Mouse (Mus musculus) hindbrain, embryonic 16.5 days (tissue): ENCODE measurements around the gene Wdfy4. TPM values are rescaled to one million over a fixed set of nuclear protein-coding genes. Genes with fewer than 3 reads are reported as not detected.

ENCODE experiments used
- ATAC-seq: fragments of 200-750 bp; cut with Nextera tagmentation; 2 replicates; pipeline ENCODE4 v1.8.0; 2017; ENCODE audit warnings: moderate TSS enrichment, moderate library complexity
- H3K27ac ChIP-seq: fragments of 300-500 bp; sonication (generic); 2 replicates; pipeline ENCODE4 v1.5.1; 2014; ENCODE audit warnings: low read depth, mild to moderate bottlenecking, control low read depth, low read length, moderate library complexity
- H3K27me3 ChIP-seq: fragments of 300-500 bp; sonication (generic); replicated peaks from 2 replicates; pipeline ENCODE4 v1.6.1; 2014; ENCODE audit warnings: low read length; ENCODE audit not compliant: control insufficient read depth, insufficient read depth
- H3K36me3 ChIP-seq: fragments of 300-500 bp; sonication (generic); 2 replicates; pipeline ENCODE4 v1.6.1; 2014; ENCODE audit warnings: mild to moderate bottlenecking, low read length, moderate library complexity, mixed read lengths; ENCODE audit not compliant: control insufficient read depth, insufficient read depth
- H3K4me1 ChIP-seq: fragments of 300-500 bp; sonication (generic); 2 replicates; pipeline ENCODE4 v1.6.1; 2014; ENCODE audit warnings: low read depth, low read length; ENCODE audit not compliant: control insufficient read depth, insufficient read depth
- H3K4me2 ChIP-seq: fragments of 300-500 bp; sonication (generic); 2 replicates; pipeline ENCODE4 v1.6.1; 2014; ENCODE audit warnings: mild to moderate bottlenecking, low read length, control low read depth, moderate library complexity
- H3K4me3 ChIP-seq: fragments of 300-500 bp; sonication (generic); 2 replicates; pipeline ENCODE4 v1.5.1; 2014; ENCODE audit warnings: mild to moderate bottlenecking, low read length, control low read depth, moderate library complexity
- H3K9ac ChIP-seq: fragments of 300-500 bp; sonication (generic); 2 replicates; pipeline ENCODE4 v1.6.1; 2014; ENCODE audit warnings: low read depth, mild to moderate bottlenecking, control low read depth, low read length, moderate library complexity
- H3K9me3 ChIP-seq: fragments of 300-500 bp; sonication (generic); 2 replicates; pipeline ENCODE4 v1.6.1; 2014; ENCODE audit warnings: mild to moderate bottlenecking, low read length, moderate library complexity; ENCODE audit not compliant: control insufficient read depth
- WGBS: fragments of 180-500 bp; shearing (Covaris S2); extraction: QIAGEN DNeasy Blood & Tissue Kit; methylation state at CpG from one replicate; pipeline ENCODE4 v1.1.7; 2014; 5-methylcytosine and 5-hydroxymethylcytosine counted together
- polyA plus RNA-seq: library from polyadenylated mRNA; unstranded; fragments of >200 nt; fragmentation: Nextera tagmentation; extraction: Ambion mirVana; gene quantifications from 2 replicates; pipeline ENCODE4 v1.2.1, GENCODE M21; 2015

The Wdfy4 gene
- polyA plus RNA-seq, 1 experiment from 2014 or later, result 0.15 TPM

DNA sequence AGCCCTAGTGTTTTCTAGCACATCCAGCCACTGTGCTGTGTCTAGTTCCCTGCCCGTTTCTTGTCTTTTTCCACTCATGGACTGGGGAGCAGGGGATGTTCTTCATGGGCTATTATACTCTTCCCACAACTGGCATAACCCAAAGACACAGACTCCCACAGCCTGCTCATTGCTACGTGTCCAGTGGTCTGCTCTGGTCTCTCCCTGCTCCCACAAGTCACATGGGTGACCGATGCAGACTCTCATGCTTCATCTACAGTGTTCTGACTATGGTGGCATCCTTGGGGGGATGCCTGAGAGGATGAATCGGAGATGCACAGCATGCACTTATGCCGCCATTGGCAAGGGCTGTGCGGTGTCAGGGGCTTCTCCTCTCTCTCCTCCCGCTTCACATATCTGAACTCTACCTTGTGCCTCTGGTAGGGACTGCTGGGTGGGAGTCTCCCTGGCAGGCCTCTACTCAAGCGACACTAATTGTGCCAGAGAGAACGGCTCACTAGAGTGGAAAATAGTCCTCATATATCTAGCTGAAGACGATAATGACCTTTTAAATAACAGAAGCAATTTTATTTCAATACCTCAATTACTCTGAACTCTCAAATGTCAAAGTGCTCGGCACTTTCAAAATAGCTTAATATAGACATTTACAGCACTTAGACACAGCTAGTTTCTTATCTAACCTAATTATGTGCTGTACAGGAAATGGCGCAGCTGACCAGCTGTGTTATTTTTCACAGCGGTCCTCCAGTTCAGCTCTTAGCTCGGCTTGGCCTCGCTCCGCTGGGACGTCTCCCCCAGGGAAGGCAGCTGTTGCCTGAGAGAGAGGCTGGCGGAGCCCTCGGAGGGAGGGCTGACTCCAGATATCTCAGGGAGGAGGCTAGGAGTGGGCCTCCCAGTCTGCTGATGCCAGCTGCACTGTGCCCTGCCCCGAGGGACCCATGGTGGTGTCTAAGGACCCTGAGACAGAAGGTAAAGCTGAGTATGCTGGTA lies 234.7 kb downstream of the Wdfy4 start:
- Histone ChIP-seq H3K27me3 (no peaks in the 10 kb centered on the region; the same call in 1 of the 2 replicates), H3K9ac (peak overlapping the region; percentile 5; the same call in 1 of the 2 replicates), H3K27ac (peak overlapping the region; percentile 52), H3K4me2 (no peak overlapping the region), H3K4me1 (peaks cover 11% of the 10 kb centered on the region), H3K9me3 (no peaks in the 10 kb centered on the region), H3K4me3 (no peak overlapping the region), H3K36me3 (no peaks in the 10 kb centered on the region)
- peak; percentile 65 for ATAC-seq
- 37% methylated on average over 20 of the region's 20 CpGs for WGBS

DNA sequence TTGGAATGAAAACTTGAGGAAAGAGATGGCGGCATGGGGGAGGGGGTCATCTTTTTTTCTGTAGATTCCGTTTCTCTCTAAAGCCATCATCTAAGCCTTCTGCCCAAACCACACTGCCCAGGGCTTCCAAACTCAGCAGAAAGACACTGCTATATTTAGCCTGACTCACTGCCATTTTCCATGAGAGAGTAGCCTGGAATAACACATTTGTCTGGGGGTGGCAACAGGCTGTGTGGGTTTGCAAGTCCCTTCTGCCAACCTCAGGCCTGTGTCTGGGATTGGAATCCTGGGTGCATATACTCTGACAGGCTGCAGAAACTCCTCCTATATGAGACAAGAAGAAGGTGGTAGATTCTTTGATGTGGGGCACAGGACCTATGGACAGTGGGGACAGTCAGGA lies 237.8 kb downstream of the Wdfy4 start:
- H3K9me3 ChIP-seq, result no peaks in the 10 kb centered on the region
- no peak overlapping the region for H3K27ac ChIP-seq
- H3K9ac ChIP-seq, result no peak overlapping the region
- no peaks in the 10 kb centered on the region for H3K36me3 ChIP-seq
- 98% methylated on average over 2 of the region's 2 CpGs for WGBS
- H3K27me3 ChIP-seq, result no peaks in the 10 kb centered on the region
- no peak overlapping the region for H3K4me3 ChIP-seq
- peaks cover 11% of the 10 kb centered on the region for H3K4me1 ChIP-seq
- no peak overlapping the region for H3K4me2 ChIP-seq
- no peak for ATAC-seq

DNA sequence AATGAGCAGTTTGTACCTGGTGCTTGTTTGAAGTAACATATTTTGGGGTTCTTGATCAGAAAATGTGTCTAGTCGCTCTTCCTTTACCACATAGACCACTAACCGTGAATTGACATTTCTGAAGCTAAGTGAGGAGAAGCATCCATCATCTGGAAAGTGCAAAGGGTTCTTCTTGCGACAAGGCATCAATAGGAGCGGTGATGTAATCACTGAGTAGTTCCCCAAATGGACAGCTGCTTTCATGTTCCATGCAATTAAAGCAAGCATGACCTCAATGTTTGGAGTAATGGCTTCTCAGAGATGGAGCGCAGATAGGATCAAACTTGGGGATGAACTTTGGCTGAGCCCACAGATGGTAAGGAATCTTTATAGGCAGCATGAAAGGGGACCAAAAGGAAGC lies 246.1 kb downstream of the Wdfy4 start:
- H3K9me3 ChIP-seq, result no peaks in the 10 kb centered on the region
- no peak for ATAC-seq
- no peak overlapping the region for H3K4me3 ChIP-seq
- H3K4me2 ChIP-seq, result no peak overlapping the region
- H3K27ac ChIP-seq, result no peak overlapping the region
- no peaks in the 10 kb centered on the region for H3K27me3 ChIP-seq
- no peaks in the 10 kb centered on the region for H3K36me3 ChIP-seq
- no peak overlapping the region for H3K9ac ChIP-seq
- WGBS, result 86% methylated on average over 5 of the region's 5 CpGs
- no peaks in the 10 kb centered on the region for H3K4me1 ChIP-seq

DNA sequence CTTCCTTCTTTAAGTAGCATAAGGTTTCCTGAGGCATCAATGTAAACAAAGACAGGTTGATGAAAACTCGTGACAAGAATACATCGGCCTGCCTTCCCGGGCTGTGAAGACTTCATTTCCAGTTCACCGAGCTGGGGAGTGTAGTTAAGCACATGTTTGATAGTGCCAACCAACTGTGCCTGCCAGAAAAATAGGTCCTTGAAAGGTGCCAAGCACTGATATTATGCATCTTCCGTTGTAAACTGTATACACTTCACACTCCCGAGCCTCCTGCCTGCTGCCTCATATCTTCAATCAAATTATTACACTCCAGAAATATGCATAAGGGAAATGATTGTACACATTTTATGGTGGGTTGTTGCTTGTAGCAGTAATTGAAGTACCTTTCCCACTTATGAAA lies 251.2 kb downstream of the Wdfy4 start:
- WGBS, result 59% methylated on average over 6 of the region's 6 CpGs
- no peak overlapping the region for H3K9ac ChIP-seq
- no peaks in the 10 kb centered on the region for H3K27me3 ChIP-seq
- H3K4me2 ChIP-seq, result no peak overlapping the region
- no peaks in the 10 kb centered on the region for H3K36me3 ChIP-seq
- H3K4me3 ChIP-seq, result no peak overlapping the region
- ATAC-seq, result no peak
- no peaks in the 10 kb centered on the region for H3K4me1 ChIP-seq
- H3K9me3 ChIP-seq, result no peaks in the 10 kb centered on the region
- no peak overlapping the region for H3K27ac ChIP-seq

DNA sequence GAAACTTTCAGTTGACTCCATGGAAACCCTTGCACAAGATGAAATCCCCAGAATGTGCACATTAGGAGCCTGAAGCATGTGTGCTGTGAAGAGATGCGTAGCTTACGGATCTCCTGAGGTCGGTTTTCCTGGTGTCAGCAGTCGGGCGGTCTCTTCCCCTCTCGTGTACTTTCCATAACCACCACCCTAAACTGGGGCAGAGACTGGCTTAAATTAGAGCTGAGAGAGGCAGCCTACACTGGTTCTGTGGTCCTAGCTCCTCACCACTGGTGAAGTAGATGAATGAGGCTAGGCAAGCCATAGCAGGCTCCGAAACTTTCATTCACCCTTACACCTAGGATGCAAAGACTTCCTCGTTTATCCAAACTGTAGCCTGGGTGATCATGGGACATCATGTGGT lies 253.1 kb downstream of the Wdfy4 start:
- Histone ChIP-seq H3K4me3 (no peak overlapping the region), H3K36me3 (no peaks in the 10 kb centered on the region), H3K4me1 (no peaks in the 10 kb centered on the region), H3K27ac (no peak overlapping the region), H3K9me3 (no peaks in the 10 kb centered on the region), H3K27me3 (no peaks in the 10 kb centered on the region), H3K4me2 (no peak overlapping the region), H3K9ac (no peak overlapping the region)
- no peak for ATAC-seq
- WGBS, result 79% methylated on average over 8 of the region's 8 CpGs

DNA sequence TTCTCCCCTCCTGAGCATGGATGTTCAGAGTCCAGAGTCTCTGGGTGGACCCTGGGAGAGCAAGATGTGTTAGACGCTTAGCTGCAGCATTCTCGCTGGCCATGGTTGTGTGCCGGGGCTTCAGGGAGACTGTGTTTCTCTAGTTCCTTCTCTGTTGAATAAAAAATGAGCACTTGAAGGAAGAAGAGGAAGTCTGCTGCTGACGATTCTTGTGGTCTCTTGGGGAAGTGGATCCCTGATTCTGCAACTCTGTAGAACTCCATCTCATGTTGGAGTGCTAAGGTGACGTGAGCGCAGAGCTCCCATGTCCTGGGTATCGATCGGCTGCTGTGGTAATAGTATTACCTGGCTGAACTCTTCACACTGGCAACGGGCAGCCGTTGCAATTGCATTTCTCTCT lies 253.6 kb downstream of the Wdfy4 start:
- Histone ChIP-seq H3K36me3 (no peaks in the 10 kb centered on the region), H3K4me2 (no peak overlapping the region), H3K27ac (no peak overlapping the region), H3K9ac (no peak overlapping the region), H3K27me3 (no peaks in the 10 kb centered on the region), H3K4me3 (no peak overlapping the region), H3K4me1 (no peaks in the 10 kb centered on the region), H3K9me3 (no peaks in the 10 kb centered on the region)
- 84% methylated on average over 10 of the region's 10 CpGs for WGBS
- no peak for ATAC-seq

DNA sequence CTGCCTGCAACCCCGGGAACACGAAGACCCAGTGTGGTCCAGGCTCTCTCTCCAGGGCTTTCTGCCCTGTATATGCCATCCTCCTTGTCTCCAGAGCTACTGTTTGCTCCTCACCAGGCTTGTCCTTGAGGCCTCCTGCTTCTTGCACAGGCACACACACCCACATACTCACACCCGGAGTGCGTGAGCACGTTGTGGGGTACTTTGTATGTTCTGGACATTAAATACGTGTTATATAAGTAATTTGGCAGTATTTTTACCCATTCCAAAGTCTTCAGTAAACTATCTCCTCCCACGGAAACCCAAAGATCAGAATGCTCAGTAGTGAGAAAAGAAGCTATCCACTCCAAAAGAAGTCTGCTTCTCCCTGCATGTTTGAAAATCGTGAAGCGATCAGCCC lies 261.4 kb downstream of the Wdfy4 start:
- Histone ChIP-seq H3K4me3 (no peak overlapping the region), H3K9me3 (no peaks in the 10 kb centered on the region), H3K27ac (no peak overlapping the region), H3K36me3 (no peaks in the 10 kb centered on the region), H3K27me3 (no peaks in the 10 kb centered on the region), H3K4me2 (no peak overlapping the region), H3K4me1 (no peaks in the 10 kb centered on the region), H3K9ac (no peak overlapping the region)
- 83% methylated on average over 9 of the region's 9 CpGs for WGBS
- no peak for ATAC-seq

DNA sequence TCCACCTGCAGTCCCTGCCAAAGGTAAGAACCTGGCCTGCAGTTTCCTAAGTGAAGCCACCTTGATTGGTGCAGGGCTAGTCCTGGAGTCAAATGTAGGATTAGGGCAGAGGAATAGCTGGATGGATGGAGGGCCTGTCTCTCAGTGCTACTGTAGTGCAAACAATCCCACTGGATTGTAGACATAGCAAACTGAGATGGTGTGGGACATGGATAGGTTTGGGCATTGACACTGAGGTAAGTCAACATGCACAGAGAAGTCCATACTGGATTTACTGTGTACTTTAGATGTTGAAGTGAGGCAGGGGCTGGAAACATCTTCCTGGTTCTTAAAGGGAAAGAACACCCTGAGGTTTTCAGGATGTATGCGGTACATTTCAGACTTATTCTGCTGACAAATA lies 267.4 kb downstream of the Wdfy4 start:
- WGBS, result 98% methylated on average over 1 of the region's 1 CpGs
- Histone ChIP-seq H3K4me2 (no peak overlapping the region), H3K9me3 (no peaks in the 10 kb centered on the region), H3K27me3 (no peaks in the 10 kb centered on the region), H3K4me3 (no peak overlapping the region), H3K27ac (no peak overlapping the region), H3K4me1 (no peaks in the 10 kb centered on the region), H3K9ac (no peak overlapping the region), H3K36me3 (no peaks in the 10 kb centered on the region)
- no peak for ATAC-seq

DNA sequence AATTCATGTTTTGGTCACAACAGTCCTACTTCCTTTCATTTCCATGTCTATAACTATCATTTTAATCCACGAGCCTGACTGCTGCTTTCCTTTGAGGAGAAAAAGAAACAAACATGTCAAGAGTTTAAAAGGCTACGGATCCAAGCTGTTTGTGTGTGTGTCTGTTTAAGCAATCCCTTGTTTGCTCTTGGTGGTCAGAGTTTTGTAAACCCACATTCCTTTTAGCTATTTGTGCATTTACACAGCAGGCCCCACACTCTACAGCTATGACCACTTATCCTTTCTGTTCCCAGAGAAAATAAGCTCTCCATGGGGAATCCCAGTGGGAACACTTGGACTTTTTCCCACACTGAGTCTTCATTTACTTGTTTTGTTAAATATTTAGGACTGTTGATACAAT lies 269.9 kb downstream of the Wdfy4 start:
- Histone ChIP-seq H3K9ac (no peak overlapping the region), H3K4me2 (no peak overlapping the region), H3K9me3 (no peaks in the 10 kb centered on the region), H3K4me3 (no peak overlapping the region), H3K27me3 (no peaks in the 10 kb centered on the region), H3K36me3 (no peaks in the 10 kb centered on the region), H3K27ac (no peak overlapping the region), H3K4me1 (no peaks in the 10 kb centered on the region)
- no peak for ATAC-seq
- 48% methylated on average over 2 of the region's 2 CpGs for WGBS
